Mouse (Mus musculus) right cerebral cortex, postnatal 36 days (tissue): ENCODE measurements at regions not wholly inside any gene's neighbourhood (a gene's known extent, or its start where the extent isn't known, plus 50 kb on each side); places are given as distances from the start of the nearest gene placed in this dataset.

Experiments used
- DNase-seq, 2 experiments: peaks; one replicate each; pipeline ENCODE4 v3.0.0; 2022; ENCODE audit warnings: low spot score in 2 of 2, mixed read lengths in 1 of 2

- DNase-seq = no peak
Observed at GRCm38 (mm10) chr10:19188082-19188742, 168.1 kb upstream of the Olig3 start.

- DNase-seq = no peak
Observed at GRCm38 (mm10) chr10:19187716-19188081, 168.6 kb upstream of the Olig3 start.

DNA sequence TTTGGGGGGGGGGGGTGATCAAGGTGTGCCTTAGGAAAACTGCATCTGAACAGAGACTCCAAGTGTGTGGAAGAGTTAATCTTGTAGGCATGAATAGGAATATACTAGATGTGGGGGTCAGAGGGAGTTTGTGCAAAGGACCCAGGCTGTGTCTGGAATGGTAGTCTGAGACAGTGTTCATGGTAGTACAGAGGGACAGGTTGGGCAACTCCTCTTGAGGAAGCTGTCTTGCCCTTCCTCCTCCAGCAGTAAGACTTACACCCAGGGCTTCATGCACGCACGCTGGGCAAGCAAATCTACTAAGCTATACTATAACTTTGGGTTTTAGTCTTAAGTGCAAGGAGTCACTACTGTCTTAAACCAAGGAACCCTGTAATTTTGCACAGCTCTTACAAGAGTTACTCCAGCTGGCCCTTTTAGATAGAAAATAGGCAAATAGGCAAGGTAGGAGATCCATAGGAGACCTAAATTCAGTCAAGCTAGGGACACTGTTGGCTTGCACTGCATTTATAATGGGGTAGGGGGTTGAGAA, 169.2 kb upstream of the Olig3 start:
- no peak for DNase-seq

DNA sequence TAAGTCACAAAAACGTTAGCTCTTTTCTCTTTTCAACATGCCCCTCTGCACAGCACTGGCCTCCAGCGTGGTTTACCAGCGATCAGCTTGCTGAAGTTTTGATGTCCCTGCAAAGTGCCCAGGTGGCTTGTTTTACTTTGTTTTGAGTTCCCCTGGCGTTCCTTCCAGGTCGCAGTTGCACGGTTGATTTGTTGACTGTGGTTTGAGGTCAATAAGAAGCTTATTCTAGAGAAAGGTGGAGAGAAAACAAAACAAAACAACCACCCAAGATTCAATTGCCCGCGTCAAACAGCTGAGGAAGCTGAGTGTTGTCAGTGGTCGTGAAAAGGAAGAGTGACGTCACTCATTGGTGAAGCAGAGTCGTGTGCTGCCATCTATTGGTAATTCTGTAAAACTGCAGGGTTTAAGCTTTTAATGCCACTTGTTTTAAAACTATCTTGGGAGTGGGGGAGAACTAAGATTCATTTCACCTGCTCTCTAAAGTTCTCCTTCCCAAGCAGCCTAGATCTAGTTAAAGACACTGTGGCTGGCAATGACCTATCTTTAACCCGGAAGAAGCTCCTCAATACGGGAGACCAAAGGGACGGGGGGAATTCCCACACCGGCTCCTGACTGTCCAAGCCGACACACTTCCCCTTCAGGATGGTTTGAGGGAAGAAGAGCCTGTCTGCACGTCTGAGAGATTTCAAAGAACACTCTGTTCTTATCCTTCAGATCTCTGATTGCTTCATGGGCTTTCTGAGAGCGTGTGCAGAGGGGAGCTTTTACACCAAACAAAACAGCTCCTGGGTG, 170.3 kb upstream of the Olig3 start:
- DNase-seq = no peak

DNA sequence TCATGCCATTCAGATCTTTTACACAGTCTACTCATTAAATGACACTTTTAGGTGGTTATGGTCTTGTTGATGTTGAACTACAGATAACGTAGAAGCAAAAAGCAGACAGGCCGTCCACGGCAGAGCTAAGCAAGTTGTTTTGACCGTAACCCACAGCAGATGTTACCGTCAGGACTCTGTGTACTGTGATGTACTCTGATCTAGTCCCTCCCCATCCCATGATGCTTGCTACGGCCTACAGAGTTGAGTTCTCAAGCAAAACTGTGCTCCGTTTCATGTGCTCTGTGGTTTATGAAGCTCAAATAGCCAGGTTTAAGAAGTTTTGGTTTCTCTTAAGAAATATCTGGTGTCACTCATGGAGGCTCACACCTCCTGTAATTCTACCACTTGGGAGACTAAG, 169.4 kb upstream of the Tnfaip3 start:
- DNase-seq = no peak

DNA sequence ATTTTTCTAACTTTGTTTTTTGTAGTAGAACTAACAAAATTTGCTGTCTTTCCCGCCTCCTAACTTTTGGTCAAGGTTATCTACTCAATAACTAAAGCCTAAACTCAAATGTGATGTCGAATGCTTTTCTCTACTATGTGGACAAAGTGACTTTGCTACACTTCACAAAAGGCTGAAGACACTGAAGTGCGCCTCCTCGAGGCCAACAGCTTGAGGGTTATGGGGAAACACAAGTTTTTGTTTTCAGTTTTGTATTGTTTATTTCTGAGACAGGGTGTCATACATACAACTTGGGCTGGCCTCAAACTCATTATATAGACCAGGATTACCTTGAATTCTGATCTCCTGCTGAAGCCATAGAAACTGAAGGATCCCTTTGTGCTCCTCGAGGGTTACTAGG, 162.4 kb upstream of the Tnfaip3 start:
- DNase-seq = no peak

GRCm38 (mm10) chr10:19177414-19177813, 162.0 kb upstream of the Tnfaip3 start:
- no peak for DNase-seq

GRCm38 (mm10) chr10:19176249-19176648, 160.8 kb upstream of the Tnfaip3 start:
- no peak for DNase-seq

DNA sequence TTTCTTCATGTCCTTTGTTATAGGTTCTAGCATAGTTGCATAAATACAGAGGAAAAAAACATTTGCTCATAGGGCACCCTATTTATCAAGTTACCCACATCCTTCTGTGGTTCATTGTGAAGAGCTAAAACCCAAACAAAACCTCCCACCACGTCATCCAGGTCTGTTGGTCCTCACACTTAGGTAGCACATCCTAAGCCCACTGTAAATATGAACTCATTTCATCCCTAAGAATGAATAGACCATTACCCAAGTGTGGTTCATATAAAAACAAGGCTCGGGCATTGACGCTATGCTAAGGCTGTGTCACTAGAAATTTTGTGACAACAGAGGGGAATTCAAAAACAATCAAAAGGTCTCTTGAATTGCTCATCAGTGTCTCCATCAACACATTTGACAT, 156.4 kb upstream of the Tnfaip3 start:
- DNase-seq = no peak

GRCm38 (mm10) chr10:19170596-19170995, 155.1 kb upstream of the Tnfaip3 start:
- no peak for DNase-seq

DNA sequence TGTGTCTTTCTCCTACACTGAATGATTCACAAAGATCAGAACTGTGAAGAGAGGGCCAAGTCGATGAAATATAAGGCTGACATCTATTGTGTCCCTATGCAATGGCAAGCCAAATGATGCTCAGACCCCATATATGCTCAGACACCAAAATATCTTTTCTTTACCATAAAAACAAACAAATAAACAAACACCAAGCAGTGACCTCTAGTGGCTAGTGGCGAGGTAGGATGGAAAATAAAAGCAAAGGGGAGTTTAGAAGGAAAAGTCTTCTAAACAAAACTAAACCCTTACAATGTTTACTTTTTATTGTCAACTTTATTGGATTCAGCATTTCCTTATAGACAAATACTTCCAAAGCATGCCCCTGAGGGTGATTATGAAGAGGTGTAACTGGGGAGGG, 153.8 kb upstream of the Tnfaip3 start:
- no peak for DNase-seq

- DNase-seq = no peak
Observed at GRCm38 (mm10) chr10:19168362-19168761, 152.9 kb upstream of the Tnfaip3 start.

GRCm38 (mm10) chr10:19167641-19168271, 152.3 kb upstream of the Tnfaip3 start:
- DNase-seq = no peak

DNA sequence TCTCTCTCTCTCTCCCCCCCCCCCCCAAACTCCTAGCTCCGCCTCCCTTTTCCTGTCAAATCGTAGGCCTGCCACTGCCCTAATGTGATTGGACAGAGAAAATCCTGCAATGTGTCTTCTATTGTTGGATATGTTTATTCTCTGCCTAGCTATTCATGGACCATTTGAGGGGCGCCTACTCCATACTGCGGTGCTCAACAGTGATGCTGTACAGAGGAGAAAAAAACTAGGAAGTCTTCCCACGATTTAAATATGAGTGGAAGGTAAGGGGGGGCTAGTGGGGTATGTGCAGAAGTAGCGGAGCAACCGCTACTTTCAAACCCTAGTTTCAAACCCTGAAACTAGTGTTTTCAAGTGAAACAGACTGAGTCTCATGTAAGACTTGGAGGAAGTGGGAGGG, 151.6 kb upstream of the Tnfaip3 start:
- no peak for DNase-seq

DNA sequence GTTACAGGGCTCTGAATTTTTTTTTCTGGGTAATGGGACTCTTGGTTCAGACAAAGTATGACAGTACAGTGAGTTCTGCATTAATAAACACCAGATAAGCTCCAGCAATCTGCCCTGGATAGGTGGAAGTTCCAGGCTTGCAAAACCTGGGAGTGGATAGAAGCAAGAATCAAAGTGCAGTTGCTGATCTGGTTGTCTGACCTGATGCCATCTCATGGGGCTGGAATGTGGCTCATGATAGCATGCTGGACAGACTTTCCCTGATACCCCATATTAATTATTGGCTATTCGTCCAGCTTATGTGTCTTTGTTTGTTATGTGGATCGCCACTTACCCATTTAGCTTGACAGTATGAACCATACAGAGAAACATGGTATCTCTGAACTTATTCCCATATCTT, 146.6 kb upstream of the Tnfaip3 start:
- DNase-seq = no peak

DNA sequence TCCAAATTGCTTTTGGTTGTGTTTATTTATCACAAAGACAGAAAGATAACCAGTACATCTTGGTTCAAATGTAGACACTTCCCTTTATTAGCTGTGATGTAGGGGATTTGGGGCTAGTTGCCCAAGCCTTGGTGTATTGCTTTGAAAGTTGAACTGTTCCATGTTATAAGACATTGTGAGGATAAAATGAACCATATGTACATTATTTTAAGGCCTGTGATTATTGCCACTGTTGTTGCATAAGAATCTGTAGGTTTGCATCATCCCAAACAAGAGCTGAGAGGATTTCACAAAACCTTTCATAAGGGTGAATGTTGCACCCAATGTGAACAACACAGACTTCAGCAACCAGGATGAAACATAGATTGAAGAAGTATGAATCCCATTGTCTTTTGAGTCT, 145.7 kb upstream of the Tnfaip3 start:
- DNase-seq = no peak

DNA sequence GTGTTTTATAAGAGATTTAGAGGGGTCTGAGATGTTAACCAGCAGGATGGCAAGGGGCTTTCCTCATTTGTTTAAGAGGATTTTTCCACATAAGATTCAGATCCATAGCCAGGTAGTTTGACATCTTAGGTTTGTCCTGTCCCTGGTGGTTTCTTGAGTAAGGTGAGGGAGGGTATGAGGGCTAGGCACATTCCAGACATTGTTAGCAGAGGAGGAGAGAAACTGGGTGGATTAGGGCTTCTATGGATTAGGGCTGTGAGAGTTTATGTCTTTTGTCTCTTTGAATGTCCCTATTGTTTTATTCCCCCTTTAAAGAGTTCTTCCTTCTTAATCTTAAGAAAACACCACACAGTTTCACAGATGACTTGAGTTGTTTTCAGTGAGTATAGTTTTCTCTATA, 138.6 kb upstream of the Tnfaip3 start:
- no peak for DNase-seq

DNA sequence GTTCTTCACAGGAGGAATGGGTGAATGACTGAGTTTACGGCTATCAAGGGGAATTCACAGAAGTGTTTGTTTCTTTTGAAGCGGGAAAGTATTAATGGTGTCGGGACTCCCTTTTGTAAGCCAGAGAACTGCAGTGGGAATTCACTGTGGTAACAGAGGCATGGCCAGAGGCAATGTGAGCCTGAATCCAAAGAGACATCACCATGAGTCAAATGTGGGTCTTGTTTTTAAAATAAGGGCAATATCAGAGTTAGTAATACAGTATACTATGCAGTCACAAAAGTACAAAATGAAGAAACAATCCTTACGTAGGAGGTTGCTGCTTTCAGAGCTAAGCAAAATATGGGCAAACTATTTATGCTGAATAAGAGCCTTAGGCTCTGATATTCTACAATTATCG, 137.3 kb upstream of the Tnfaip3 start:
- DNase-seq = no peak

GRCm38 (mm10) chr10:19150766-19151165, 135.3 kb upstream of the Tnfaip3 start:
- DNase-seq = no peak

GRCm38 (mm10) chr10:19150005-19150404, 134.5 kb upstream of the Tnfaip3 start:
- no peak for DNase-seq

GRCm38 (mm10) chr10:19149196-19149869, 133.9 kb upstream of the Tnfaip3 start:
- no peak for DNase-seq

- no peak for DNase-seq
Observed at GRCm38 (mm10) chr10:19141481-19141880, 126.0 kb upstream of the Tnfaip3 start.
